Mouse (Mus musculus) stomach, postnatal 0 days (tissue): ENCODE data around the gene Lin37.

Experiments
- CTCF ChIP-seq: IDR thresholded peaks from 2 replicates; pipeline ENCODE4 v1.5.1; 2016; ENCODE audit warnings: antibody characterized with exemption, low read depth, mild to moderate bottlenecking, moderate library complexity
- EP300 ChIP-seq: optimal IDR thresholded peaks from 2 replicates; pipeline ENCODE3; 2016; ENCODE audit warnings: antibody characterized with exemption

GRCm38 (mm10) chr7:30588676-30589434, 29.2 kb upstream of the Lin37 start, which contains the start of gene Kmt2b:
- TF ChIP-seq CTCF: no peak
- TF ChIP-seq EP300: peak; percentile 81
